Mouse (Mus musculus): ENCODE data around the gene Crygd.
A peak's percentile ranks its signal among the peaks of the same experiment; 100 is the strongest.

The Crygd gene

GRCm38 (mm10) chr1:65091566-65091965, 28.3 kb upstream of the Crygd start:
- TF ChIP-seq NANOG (IDR thresholded peaks at IDR 0.05; ENCODE audit: borderline replicate concordance, low read length) (no peak), CTCF (conservative IDR thresholded peaks at IDR 0.05; ENCODE audit: low read length) (no peak), POU5F1 (IDR thresholded peaks at IDR 0.05; ENCODE audit: borderline replicate concordance, low read length) (no peak)
- no peaks in the 10 kb centered on the region for H3K27me3 ChIP-seq (ENCODE audit: insufficient read depth, low read length)
- H3K9me3 ChIP-seq (ENCODE audit: low read length): no peaks in the 10 kb centered on the region
- no peaks in the 10 kb centered on the region for H3K4me1 ChIP-seq (replicated peaks; ENCODE audit: low read depth, low read length)
- H3K4me3 ChIP-seq (replicated peaks; ENCODE audit: low read length): no peak overlapping the region
- no peaks in the 10 kb centered on the region for H3K36me3 ChIP-seq (ENCODE audit: insufficient read depth, low read length)

GRCm38 (mm10) chr1:65090370-65090769, 27.1 kb upstream of the Crygd start:
- Histone ChIP-seq H3K27me3 (ENCODE audit: insufficient read depth, low read length) (no peaks in the 10 kb centered on the region), H3K4me3 (replicated peaks; ENCODE audit: low read length) (no peak overlapping the region), H3K4me1 (replicated peaks; ENCODE audit: low read depth, low read length) (no peaks in the 10 kb centered on the region), H3K9me3 (ENCODE audit: low read length) (no peaks in the 10 kb centered on the region), H3K36me3 (ENCODE audit: insufficient read depth, low read length) (no peaks in the 10 kb centered on the region)
- TF ChIP-seq CTCF (conservative IDR thresholded peaks at IDR 0.05; ENCODE audit: low read length) (no peak), POU5F1 (IDR thresholded peaks at IDR 0.05; ENCODE audit: borderline replicate concordance, low read length) (no peak), NANOG (IDR thresholded peaks at IDR 0.05; ENCODE audit: borderline replicate concordance, low read length) (no peak)

- H3K27me3 ChIP-seq (ENCODE audit: insufficient read depth, low read length): no peaks in the 10 kb centered on the region
- no peak overlapping the region for H3K4me3 ChIP-seq (replicated peaks; ENCODE audit: low read length)
- TF ChIP-seq NANOG (IDR thresholded peaks at IDR 0.05; ENCODE audit: borderline replicate concordance, low read length) (no peak), POU5F1 (IDR thresholded peaks at IDR 0.05; ENCODE audit: borderline replicate concordance, low read length) (no peak), CTCF (conservative IDR thresholded peaks at IDR 0.05; ENCODE audit: low read length) (no peak)
- no peaks in the 10 kb centered on the region for H3K4me1 ChIP-seq (replicated peaks; ENCODE audit: low read depth, low read length)
- no peaks in the 10 kb centered on the region for H3K36me3 ChIP-seq (ENCODE audit: insufficient read depth, low read length)
- H3K9me3 ChIP-seq (ENCODE audit: low read length): no peaks in the 10 kb centered on the region
Measured at GRCm38 (mm10) chr1:65088567-65089356, 25.5 kb upstream of the Crygd start.

GRCm38 (mm10) chr1:65082188-65082587, 18.9 kb upstream of the Crygd start, which contains the start of gene Crygb:
TSS of gene Crygb (minus strand) at chr1:65082288.
- Histone ChIP-seq H3K27me3 (ENCODE audit: insufficient read depth, low read length) (peaks cover 9% of the 10 kb centered on the region), H3K9me3 (ENCODE audit: low read length) (no peaks in the 10 kb centered on the region), H3K4me3 (replicated peaks; ENCODE audit: low read length) (peak within 1 kb of the TSS; percentile 32), H3K4me1 (replicated peaks; ENCODE audit: low read depth, low read length) (peaks cover 4% of the 10 kb centered on the region), H3K36me3 (ENCODE audit: insufficient read depth, low read length) (no peaks in the 10 kb centered on the region)
- TF ChIP-seq CTCF (conservative IDR thresholded peaks at IDR 0.05; ENCODE audit: low read length) (no peak), POU5F1 (IDR thresholded peaks at IDR 0.05; ENCODE audit: borderline replicate concordance, low read length) (no peak), NANOG (IDR thresholded peaks at IDR 0.05; ENCODE audit: borderline replicate concordance, low read length) (no peak)

- H3K27me3 ChIP-seq (ENCODE audit: insufficient read depth, low read length): no peaks in the 10 kb centered on the region
- peaks cover 6% of the 10 kb centered on the region; the same call in 1 of the 2 replicates for H3K4me1 ChIP-seq (replicated peaks; ENCODE audit: low read depth, low read length)
- H3K36me3 ChIP-seq (ENCODE audit: insufficient read depth, low read length): no peaks in the 10 kb centered on the region
- H3K4me3 ChIP-seq (replicated peaks; ENCODE audit: low read length): no peak overlapping the region
- no peak for TF ChIP-seq NANOG (IDR thresholded peaks at IDR 0.05; ENCODE audit: borderline replicate concordance, low read length)
- TF ChIP-seq CTCF (conservative IDR thresholded peaks at IDR 0.05; ENCODE audit: low read length): no peak
- no peak for TF ChIP-seq POU5F1 (IDR thresholded peaks at IDR 0.05; ENCODE audit: borderline replicate concordance, low read length)
- no peaks in the 10 kb centered on the region for H3K9me3 ChIP-seq (ENCODE audit: low read length)
Measured at GRCm38 (mm10) chr1:65075607-65076006, 12.4 kb upstream of the Crygd start.

- peaks cover 10% of the 10 kb centered on the region for H3K4me1 ChIP-seq (replicated peaks; ENCODE audit: low read depth, low read length)
- H3K4me3 ChIP-seq (replicated peaks; ENCODE audit: low read length): peak within 1 kb of the TSS; percentile 50
- H3K9me3 ChIP-seq (ENCODE audit: low read length): no peaks in the 10 kb centered on the region
- H3K27me3 ChIP-seq (ENCODE audit: insufficient read depth, low read length): no peaks in the 10 kb centered on the region
- TF ChIP-seq NANOG (IDR thresholded peaks at IDR 0.05; ENCODE audit: borderline replicate concordance, low read length) (no peak), CTCF (conservative IDR thresholded peaks at IDR 0.05; ENCODE audit: low read length) (no peak), POU5F1 (IDR thresholded peaks at IDR 0.05; ENCODE audit: borderline replicate concordance, low read length) (no peak)
- no peaks in the 10 kb centered on the region for H3K36me3 ChIP-seq (ENCODE audit: insufficient read depth, low read length)
Measured at GRCm38 (mm10) chr1:65073589-65073988, 10.3 kb upstream of the Crygd start, which contains the start of gene Crygc. TSS of gene Crygc (minus strand) at chr1:65073689.

- H3K27me3 ChIP-seq (ENCODE audit: insufficient read depth, low read length): 0 out of 2 replicates have a peak, but pooled peaks cover under 1% of the 10 kb centered on the region
- peaks cover 27% of the 10 kb centered on the region for H3K9me3 ChIP-seq (ENCODE audit: low read length)
- no peak for TF ChIP-seq POU5F1 (IDR thresholded peaks at IDR 0.05; ENCODE audit: borderline replicate concordance, low read length)
- no peak for TF ChIP-seq CTCF (conservative IDR thresholded peaks at IDR 0.05; ENCODE audit: low read length)
- peak; percentile 59 for TF ChIP-seq NANOG (IDR thresholded peaks at IDR 0.05; ENCODE audit: borderline replicate concordance, low read length)
- peaks cover 15% of the 10 kb centered on the region for H3K4me1 ChIP-seq (replicated peaks; ENCODE audit: low read depth, low read length)
- no peaks in the 10 kb centered on the region for H3K36me3 ChIP-seq (ENCODE audit: insufficient read depth, low read length)
- no peak overlapping the region for H3K4me3 ChIP-seq (replicated peaks; ENCODE audit: low read length)
Measured at GRCm38 (mm10) chr1:65067842-65068241, 4.6 kb upstream of the Crygd start.

- peaks cover 4% of the 10 kb centered on the region; the same call in 1 of the 2 replicates for H3K27me3 ChIP-seq (ENCODE audit: insufficient read depth, low read length)
- peaks cover 13% of the 10 kb centered on the region for H3K4me1 ChIP-seq (replicated peaks; ENCODE audit: low read depth, low read length)
- peaks cover 27% of the 10 kb centered on the region for H3K9me3 ChIP-seq (ENCODE audit: low read length)
- no peak for TF ChIP-seq CTCF (conservative IDR thresholded peaks at IDR 0.05; ENCODE audit: low read length)
- H3K4me3 ChIP-seq (replicated peaks; ENCODE audit: low read length): no peak overlapping the region
- no peaks in the 10 kb centered on the region for H3K36me3 ChIP-seq (ENCODE audit: insufficient read depth, low read length)
Measured at GRCm38 (mm10) chr1:65064201-65064600, 949 bp upstream of the Crygd start.
